Mouse (Mus musculus): ENCODE results near the gene Olfr1271. TPM values are rescaled to one million over a fixed set of nuclear protein-coding genes. Genes with fewer than 3 reads are reported as not detected.
"Not testable (repeated sequence)": the region's sequence is repeated elsewhere in the genome, so short reads cannot be mapped to it uniquely, and the experiment has no call there.

Gene Olfr1271
- polyA plus RNA-seq (2016; fragmentation: Nextera tagmentation; extraction: Ambion mirVana): not detected in 2 replicates

GRCm38 (mm10) chr2:90270932-90271331 is at the start of gene Olfr1271:
Gene Olfr1271 (minus strand): TSS chr2:90271032.
- H3K4me1 ChIP-seq: no peaks in the 10 kb centered on the region
- 91% methylated on average over 2 of the region's 2 CpGs for WGBS

GRCm38 (mm10) chr2:90292741-90293140 is 21.9 kb upstream of the Olfr1271 start, which contains the start of gene Olfr1272:
Gene Olfr1272 (minus strand): TSS chr2:90292841.
- Histone ChIP-seq H3K9me3 (no peaks in the 10 kb centered on the region), H3K4me3 (no peak within 1 kb of the TSS), H3K36me3 (replicated peaks) (no peaks in the 10 kb centered on the region), H3K27me3 (replicated peaks; ENCODE audit: low read depth, poor library complexity, severe bottlenecking) (no peaks in the 10 kb centered on the region), H3K27ac (replicated peaks) (no peak within 1 kb of the TSS), H3K4me1 (no peaks in the 10 kb centered on the region)
- 90% methylated on average over 6 of the region's 6 CpGs for WGBS
- no peak for DNase-seq (ENCODE audit: low spot score)

More at GRCm38 (mm10) chr2:90270932-90271331, at the start of gene Olfr1271:
- H3K27me3 ChIP-seq (replicated peaks; ENCODE audit: low read depth, poor library complexity, severe bottlenecking): no peaks in the 10 kb centered on the region
- no peaks in the 10 kb centered on the region for H3K36me3 ChIP-seq (replicated peaks)
- no peak within 1 kb of the TSS for H3K4me3 ChIP-seq
- DNase-seq (ENCODE audit: low spot score): no peak
- H3K9me3 ChIP-seq: no peaks in the 10 kb centered on the region
- no peak within 1 kb of the TSS for H3K27ac ChIP-seq (replicated peaks)

- Histone ChIP-seq H3K27ac (replicated peaks) (no peak within 1 kb of the TSS), H3K9me3 (no peaks in the 10 kb centered on the region), H3K4me1 (no peaks in the 10 kb centered on the region), H3K4me3 (no peak within 1 kb of the TSS), H3K27me3 (replicated peaks; ENCODE audit: low read depth, poor library complexity, severe bottlenecking) (no peaks in the 10 kb centered on the region), H3K36me3 (replicated peaks) (no peaks in the 10 kb centered on the region)
- no peak for DNase-seq (ENCODE audit: low spot score)
- WGBS: 92% methylated on average over 4 of the region's 4 CpGs
Observed at GRCm38 (mm10) chr2:90257492-90257891, 13.3 kb downstream of the Olfr1271 start, which contains the start of gene Olfr142. Gene Olfr142 (minus strand): TSS chr2:90257592.

GRCm38 (mm10) chr2:90224393-90224792 is 46.4 kb downstream of the Olfr1271 start, which contains the start of gene Olfr1506:
Gene Olfr1506 (minus strand): TSS chr2:90224493.
- H3K9me3 ChIP-seq; H3K4me1 ChIP-seq; H3K27ac ChIP-seq (replicated peaks); H3K27me3 ChIP-seq (replicated peaks; ENCODE audit: low read depth, poor library complexity, severe bottlenecking); H3K4me3 ChIP-seq; H3K36me3 ChIP-seq (replicated peaks); DNase-seq (ENCODE audit: low spot score): not testable (repeated sequence)
- no CpG with 5 or more reads among the region's 6 CpGs for WGBS

Other genes with a start within 250 kb of the Olfr1271 start
- gene Olfr1264, start 245.5 kb downstream of the Olfr1271 start, polyA plus RNA-seq (2016; fragmentation: Nextera tagmentation; extraction: Ambion mirVana): not detected in 2 replicates
- not detected in 2 replicates for gene Olfr1265, start 235.7 kb downstream of the Olfr1271 start, polyA plus RNA-seq (2016; fragmentation: Nextera tagmentation; extraction: Ambion mirVana)
- not detected in 2 replicates for gene Olfr140, start 207.4 kb downstream of the Olfr1271 start, polyA plus RNA-seq (2016; fragmentation: Nextera tagmentation; extraction: Ambion mirVana)
- not detected in 2 replicates for gene Olfr1269, start 149.6 kb downstream of the Olfr1271 start, polyA plus RNA-seq (2016; fragmentation: Nextera tagmentation; extraction: Ambion mirVana)
- not detected in 2 replicates for gene Olfr32, start 128.7 kb downstream of the Olfr1271 start, polyA plus RNA-seq (2016; fragmentation: Nextera tagmentation; extraction: Ambion mirVana)
- 0.04 TPM in 1 of 2 replicates, not detected in the other for gene Olfr1270, start 117.9 kb downstream of the Olfr1271 start, polyA plus RNA-seq (2016; fragmentation: Nextera tagmentation; extraction: Ambion mirVana)
- gene Olfr1506, start 46.5 kb downstream of the Olfr1271 start, polyA plus RNA-seq (2016; fragmentation: Nextera tagmentation; extraction: Ambion mirVana): not detected in 2 replicates
- not detected in 2 replicates for gene Olfr142, start 13.4 kb downstream of the Olfr1271 start, polyA plus RNA-seq (2016; fragmentation: Nextera tagmentation; extraction: Ambion mirVana)
- not detected in 2 replicates for gene Olfr1272, start 21.8 kb upstream of the Olfr1271 start, polyA plus RNA-seq (2016; fragmentation: Nextera tagmentation; extraction: Ambion mirVana)
- gene Gm13769, start 51.2 kb upstream of the Olfr1271 start, polyA plus RNA-seq (2016; fragmentation: Nextera tagmentation; extraction: Ambion mirVana): not detected in 2 replicates
- gene Olfr1274-ps, start 127.7 kb upstream of the Olfr1271 start, polyA plus RNA-seq (2016; fragmentation: Nextera tagmentation; extraction: Ambion mirVana): not detected in 2 replicates

All from embryonic facial prominence, embryonic 10.5 days (tissue).